Mouse (Mus musculus) CH12.LX (cell line): ENCODE results near the gene Med12. TPM values are rescaled to one million over a fixed set of nuclear protein-coding genes. Genes with fewer than 3 reads are reported as not detected.
A peak's percentile ranks its signal among the peaks of the same experiment; 100 is the strongest.

Source experiments
- DNase-seq: peaks from one replicate; pipeline ENCODE4 v3.0.0-alpha.2; 2013; ENCODE audit errors: extremely low read depth
- H3K27ac ChIP-seq: 2 replicates; pipeline ENCODE4 v1.5.1; 2012; ENCODE audit warnings: low read depth, mild to moderate bottlenecking, control low read depth, moderate library complexity; ENCODE audit not compliant: insufficient read depth
- H3K27me3 ChIP-seq: replicated peaks from 2 replicates; pipeline ENCODE3; 2012; ENCODE audit warnings: inconsistent platforms
- H3K36me3 ChIP-seq, 2 experiments: replicated peaks in 1 of 2; 2 replicates each; pipeline versions ENCODE3 to v1.6.1; 2012; ENCODE audit warnings: inconsistent platforms in 1 of 2, low read length in 1 of 2, mild to moderate bottlenecking in 1 of 2, mixed read lengths in 1 of 2, moderate library complexity in 1 of 2; ENCODE audit not compliant: control insufficient read depth in 1 of 2, insufficient read depth in 1 of 2
- H3K4me1 ChIP-seq, 2 experiments: 2 replicates each; pipeline ENCODE4 v1.6.1; 2012; ENCODE audit warnings: inconsistent platforms in 1 of 2, moderate library complexity in 1 of 2; ENCODE audit not compliant: insufficient read depth in 2 of 2, control insufficient read depth in 1 of 2
- H3K4me2 ChIP-seq: 2 replicates; pipeline ENCODE4 v1.6.1; 2012; ENCODE audit warnings: low read depth, mild to moderate bottlenecking, control low read depth; ENCODE audit not compliant: poor library complexity, insufficient read depth, severe bottlenecking
- H3K4me3 ChIP-seq, 3 experiments: fragments of 150-350 bp in 1 of 3; sonication (generic) in 1 of 3; replicated peaks in 1 of 3; 2 replicates each; pipeline versions ENCODE3 to v1.5.1; 2011 to 2012; ENCODE audit warnings: low read depth in 2 of 3, low read length in 2 of 3, mild to moderate bottlenecking in 2 of 3, moderate library complexity in 2 of 3, control low read depth in 1 of 3, improper control_type of control experiment in 1 of 3, inconsistent platforms in 1 of 3, mixed read lengths in 1 of 3; ENCODE audit not compliant: poor library complexity in 1 of 3
- H3K79me2 ChIP-seq: replicated peaks from 2 replicates; pipeline ENCODE4 v1.6.1; 2012; ENCODE audit warnings: mild to moderate bottlenecking, moderate library complexity; ENCODE audit not compliant: control insufficient read depth, poor library complexity, insufficient read depth, severe bottlenecking; ENCODE audit errors: extremely low read depth
- H3K9ac ChIP-seq: 2 replicates; pipeline ENCODE4 v1.6.1; 2012; ENCODE audit warnings: low read depth, mild to moderate bottlenecking, control low read depth, moderate library complexity; ENCODE audit not compliant: insufficient read depth
- H3K9me3 ChIP-seq: replicated peaks from 2 replicates; pipeline ENCODE3; 2012; ENCODE audit warnings: low read length, inconsistent platforms, mixed read lengths
- BHLHE40 ChIP-seq: IDR thresholded peaks from 2 replicates; pipeline ENCODE4 v1.6.1; 2011; ENCODE audit warnings: mild to moderate bottlenecking, low read depth, low read length, improper control_type of control experiment
- CHD1 ChIP-seq: IDR thresholded peaks from 2 replicates; pipeline ENCODE4 v1.6.1; 2012; ENCODE audit warnings: low read depth, low read length, improper control_type of control experiment, inconsistent platforms
- CHD2 ChIP-seq: IDR thresholded peaks from 2 replicates; pipeline ENCODE4 v1.6.1; 2011; ENCODE audit warnings: low read length, improper control_type of control experiment
- CTCF ChIP-seq, 2 experiments: IDR thresholded peaks in 1 of 2; conservative IDR thresholded peaks in 1 of 2; 2 replicates each; pipeline ENCODE4 v1.5.1; 2011 to 2012; ENCODE audit warnings: low read depth in 2 of 2, low read length in 2 of 2, improper control_type of control experiment in 1 of 2, inconsistent platforms in 1 of 2, mild to moderate bottlenecking in 1 of 2, moderate library complexity in 1 of 2
- JUN ChIP-seq: IDR thresholded peaks from 2 replicates; pipeline ENCODE4 v1.6.1; 2011; ENCODE audit warnings: low read depth, mild to moderate bottlenecking, low read length, improper control_type of control experiment, moderate library complexity; ENCODE audit not compliant: insufficient read depth
- KAT2A ChIP-seq: IDR thresholded peaks from 2 replicates; pipeline ENCODE4 v1.6.1; 2012; ENCODE audit warnings: low read length, improper control_type of control experiment, inconsistent platforms; ENCODE audit not compliant: insufficient replicate concordance
- MAFK ChIP-seq: IDR thresholded peaks from 2 replicates; pipeline ENCODE4 v1.6.1; 2011; ENCODE audit warnings: low read length, improper control_type of control experiment; ENCODE audit not compliant: insufficient replicate concordance
- MAZ ChIP-seq: IDR thresholded peaks from 2 replicates; pipeline ENCODE4 v1.6.1; 2012; ENCODE audit warnings: low read depth, mild to moderate bottlenecking, inconsistent platforms, low read length, improper control_type of control experiment, moderate library complexity
- MXI1 ChIP-seq: IDR thresholded peaks from 2 replicates; pipeline ENCODE4 v1.6.1; 2011; ENCODE audit warnings: mild to moderate bottlenecking, low read depth, low read length, improper control_type of control experiment
- PAX5 ChIP-seq: IDR thresholded peaks from 2 replicates; pipeline ENCODE4 v1.6.1; 2012; ENCODE audit warnings: low read length, inconsistent platforms, mixed read lengths
- POLR2A ChIP-seq: IDR thresholded peaks from 2 replicates; pipeline ENCODE4 v1.6.1; 2011; ENCODE audit warnings: low read depth, mild to moderate bottlenecking, improper control_type of control experiment, low read length
- RAD21 ChIP-seq: IDR thresholded peaks from 2 replicates; pipeline ENCODE4 v1.6.1; 2011; ENCODE audit warnings: low read depth, mild to moderate bottlenecking, low read length, improper control_type of control experiment, moderate library complexity
- RCOR1 ChIP-seq: conservative IDR thresholded peaks from 2 replicates; pipeline ENCODE4 v1.6.1; 2012; ENCODE audit warnings: low read depth, mild to moderate bottlenecking, inconsistent platforms, low read length, improper control_type of control experiment
- TBP ChIP-seq: conservative IDR thresholded peaks from 2 replicates; pipeline ENCODE4 v1.6.1; 2011; ENCODE audit warnings: low read depth, low read length, improper control_type of control experiment
- TCF12 ChIP-seq: IDR thresholded peaks from 2 replicates; pipeline ENCODE4 v1.6.1; 2014; ENCODE audit warnings: low read depth, mild to moderate bottlenecking, inconsistent platforms, low read length, improper control_type of control experiment
- UBTF ChIP-seq: IDR thresholded peaks from 2 replicates; pipeline ENCODE4 v1.6.1; 2012; ENCODE audit warnings: low read depth, mild to moderate bottlenecking, inconsistent platforms, low read length, improper control_type of control experiment, moderate library complexity
- USF2 ChIP-seq: conservative IDR thresholded peaks from 2 replicates; pipeline ENCODE4 v1.6.1; 2011; ENCODE audit warnings: low read depth, low read length, improper control_type of control experiment
- ZKSCAN1 ChIP-seq: IDR thresholded peaks from 2 replicates; pipeline ENCODE4 v1.6.1; 2012; ENCODE audit warnings: low read depth, inconsistent platforms, low read length, improper control_type of control experiment, borderline replicate concordance
- ZMIZ1 ChIP-seq: IDR thresholded peaks from 2 replicates; pipeline ENCODE4 v1.6.1; 2012; ENCODE audit warnings: low read depth, mild to moderate bottlenecking, inconsistent platforms, low read length, improper control_type of control experiment
- ZNF384 ChIP-seq: IDR thresholded peaks from 2 replicates; pipeline ENCODE4 v1.6.1; 2012; ENCODE audit warnings: low read depth, low read length, improper control_type of control experiment, inconsistent platforms
- dilution Hi-C: fragments of 300-500 bp; cut with MboI; formaldehyde crosslinking; loops from 2 replicates; pipeline ENCODE4 v1.14.3; 2020; ENCODE audit warnings: low sequenced_read_pairs; ENCODE audit not compliant: extremely low pct_unique_long_range_greater_than_20kb, extremely low pct_ligation_motif_present
- in situ Hi-C: fragments of 300-500 bp; cut with MboI; formaldehyde crosslinking; loops from 3 replicates; pipeline ENCODE4 v1.14.3; 2019; ENCODE audit warnings: low sequenced_read_pairs, low pct_ligation_motif_present, low pct_unique_long_range_greater_than_20kb, mixed read lengths
- polyA plus RNA-seq: library from polyadenylated mRNA; unstranded; fragments of >175 nt; gene quantifications from 2 replicates; pipeline ENCODE4 v1.2.1, GENCODE M21; 2012; ENCODE audit warnings: low read depth; ENCODE audit not compliant: insufficient read length
- total RNA-seq, 2 experiments: library from RNA; depleted of rRNA; stranded (reverse); fragments of 300-350 nt in 1 of 2; fragments of >200 nt in 1 of 2; gene quantifications; 2 replicates each; pipeline ENCODE4 v1.2.3; 2012 to 2014

The Med12 gene
- total and polyA plus RNA-seq, 3 experiments = 15.7 to 66.4 (median 40.3) TPM

- TF ChIP-seq USF2 (no peak), UBTF (no peak), TCF12 (no peak), ZMIZ1 (no peak), MAFK (no peak), ZKSCAN1 (no peak), MXI1 (no peak)
- TF ChIP-seq, all 38 proteins: peak for 0
- Histone ChIP-seq H3K4me2 (peak overlapping the region; percentile 82), H3K27me3 (no peaks in the 10 kb centered on the region), H3K27ac (peak overlapping the region; percentile 75), H3K4me1 (peaks cover 0 to 44% of the 10 kb centered on the region in 2 experiments; a peak in 2 of 4 replicates), H3K4me3 (peak overlapping the region in 2 of 3 experiments; percentile 35 to 66), H3K9ac (peak overlapping the region; percentile 70), H3K36me3 (peaks cover 18 to 30% of the 10 kb centered on the region in 2 experiments), H3K79me2 (peaks cover 10% of the 10 kb centered on the region; the same call in 1 of the 2 replicates), H3K9me3 (no peaks in the 10 kb centered on the region)
- in situ Hi-C loops = no loop called here
- no peak for DNase-seq
- dilution Hi-C loops = no loop called here
Observed at GRCm38 (mm10) chrX:101273410-101273809, 420 bp upstream of the Med12 start.

- H3K9ac ChIP-seq = no peak overlapping the region
- TF ChIP-seq USF2 (no peak), TCF12 (no peak), CTCF (conservative IDR thresholded peaks at IDR 0.05 in 1 of 2, IDR thresholded peaks at IDR 0.05 in 1 of 2; ENCODE audit: low read depth in 2 of 2, low read length in 2 of 2) (no peak), CHD2 (no peak), CHD1 (no peak), POLR2A (no peak), UBTF (no peak), RAD21 (no peak), MAZ (no peak), ZMIZ1 (no peak), JUN (no peak), BHLHE40 (no peak), RCOR1 (no peak), KAT2A (no peak), ZNF384 (no peak), TBP (no peak), PAX5 (no peak)
- TF ChIP-seq, all 38 proteins: peak for 0
- Histone ChIP-seq H3K4me2 (no peak overlapping the region), H3K27me3 (no peaks in the 10 kb centered on the region), H3K79me2 (no peaks in the 10 kb centered on the region; the same call in 1 of the 2 replicates), H3K36me3 (peaks cover 79 to 95% of the 10 kb centered on the region in 2 experiments), H3K4me3 (no peak overlapping the region), H3K27ac (no peak overlapping the region), H3K9me3 (no peaks in the 10 kb centered on the region), H3K4me1 (no peaks in the 10 kb centered on the region)
- dilution Hi-C loops (no loop called here), in situ Hi-C loops (loop anchor here (25.0 kb wide), 1 partner anchor 146 kb away; no protein-coding TSS in a partner anchor)
- DNase-seq = no peak
Observed at GRCm38 (mm10) chrX:101282813-101283212, 9.0 kb downstream of the Med12 start.
